Mouse (Mus musculus) lung, postnatal 0 days (tissue): ENCODE data around the gene Entpd7. TPM values are rescaled to one million over a fixed set of nuclear protein-coding genes. Genes with fewer than 3 reads are reported as not detected.
A peak's percentile ranks its signal among the peaks of the same experiment; 100 is the strongest.

Experiments used
- ATAC-seq: fragments of 200-750 bp; cut with Nextera tagmentation; 2 replicates; pipeline ENCODE4 v1.8.0; 2017; ENCODE audit warnings: moderate library complexity
- DNase-seq: peaks from one replicate; pipeline ENCODE4 v3.0.0-alpha.2; 2016; ENCODE audit warnings: low spot score
- H3K27ac ChIP-seq: fragments of 300-500 bp; sonication (generic); 2 replicates; pipeline ENCODE4 v1.5.1; 2014; ENCODE audit warnings: antibody characterized with exemption, mild to moderate bottlenecking, low read length, mixed read lengths
- H3K27me3 ChIP-seq: fragments of 300-500 bp; sonication (generic); replicated peaks from 2 replicates; pipeline ENCODE4 v1.6.1; 2014; ENCODE audit warnings: low read length, mixed read lengths; ENCODE audit not compliant: insufficient read depth
- H3K36me3 ChIP-seq: fragments of 300-500 bp; sonication (generic); 2 replicates; pipeline ENCODE4 v1.6.1; 2014; ENCODE audit warnings: low read length, mixed read lengths; ENCODE audit not compliant: insufficient read depth
- H3K4me1 ChIP-seq: fragments of 300-500 bp; sonication (generic); 2 replicates; pipeline ENCODE4 v1.6.1; 2014; ENCODE audit warnings: antibody characterized with exemption, low read depth, low read length, mixed read lengths; ENCODE audit not compliant: insufficient read depth
- H3K4me2 ChIP-seq: fragments of 300-500 bp; sonication (generic); replicated peaks from 2 replicates; pipeline ENCODE4 v1.6.1; 2014; ENCODE audit warnings: low read depth, mild to moderate bottlenecking, low read length, moderate library complexity, mixed read lengths
- H3K4me3 ChIP-seq: fragments of 300-500 bp; sonication (generic); 2 replicates; pipeline ENCODE4 v1.5.1; 2014; ENCODE audit warnings: low read depth, low read length
- H3K9ac ChIP-seq: fragments of 300-500 bp; sonication (generic); replicated peaks from 2 replicates; pipeline ENCODE4 v1.6.1; 2014; ENCODE audit warnings: low read depth, mild to moderate bottlenecking
- H3K9me3 ChIP-seq: fragments of 300-500 bp; sonication (generic); 2 replicates; pipeline ENCODE4 v1.6.1; 2016; ENCODE audit warnings: low read length, mixed read lengths
- CTCF ChIP-seq: IDR thresholded peaks from 2 replicates; pipeline ENCODE4 v1.5.1; 2016; ENCODE audit warnings: antibody characterized with exemption, mild to moderate bottlenecking
- EP300 ChIP-seq: IDR thresholded peaks from 2 replicates; pipeline ENCODE4 v1.6.1; 2016; ENCODE audit warnings: antibody characterized with exemption, mild to moderate bottlenecking, control low read depth
- WGBS: fragments of 180-500 bp; shearing (Covaris S2); extraction: QIAGEN DNeasy Blood & Tissue Kit; methylation state at CpG from one replicate; pipeline ENCODE4 v1.1.7; 2014; 5-methylcytosine and 5-hydroxymethylcytosine counted together
- polyA plus RNA-seq: library from polyadenylated mRNA; unstranded; fragments of >200 nt; fragmentation: Nextera tagmentation; extraction: Ambion mirVana; gene quantifications from 2 replicates; pipeline ENCODE4 v1.2.1, GENCODE M21; 2015

The Entpd7 gene
- polyA plus RNA-seq, 1 experiment from 2014 or later: 6.1 TPM

- WGBS: 80% methylated on average over 6 of the region's 6 CpGs
- TF ChIP-seq EP300 (no peak), CTCF (no peak)
- Histone ChIP-seq H3K27me3 (no peaks in the 10 kb centered on the region), H3K4me1 (no peaks in the 10 kb centered on the region), H3K27ac (no peak overlapping the region), H3K9me3 (no peaks in the 10 kb centered on the region), H3K9ac (no peak overlapping the region), H3K4me3 (no peak overlapping the region), H3K36me3 (peaks cover under 1% of the 10 kb centered on the region; the same call in 1 of the 2 replicates), H3K4me2 (no peak overlapping the region)
- DNase-seq: no peak
- ATAC-seq: no peak
Measured at GRCm38 (mm10) chr19:43699763-43700155, 10.3 kb downstream of the Entpd7 start.

- no peak for DNase-seq
- no peak for ATAC-seq
- Histone ChIP-seq H3K4me1 (no peaks in the 10 kb centered on the region), H3K27me3 (no peaks in the 10 kb centered on the region), H3K36me3 (peaks cover 4% of the 10 kb centered on the region; the same call in 1 of the 2 replicates), H3K27ac (no peak overlapping the region), H3K4me3 (no peak overlapping the region), H3K4me2 (no peak overlapping the region), H3K9me3 (no peaks in the 10 kb centered on the region), H3K9ac (no peak overlapping the region)
- no peak for TF ChIP-seq CTCF
- TF ChIP-seq EP300: no peak
- WGBS: 65% methylated on average over 11 of the region's 11 CpGs
Measured at GRCm38 (mm10) chr19:43704211-43704610, 14.7 kb downstream of the Entpd7 start.

- WGBS: 90% methylated on average over 17 of the region's 17 CpGs
- no peaks in the 10 kb centered on the region for H3K4me1 ChIP-seq
- no peak for ATAC-seq
- no peaks in the 10 kb centered on the region for H3K27me3 ChIP-seq
- H3K9me3 ChIP-seq: no peaks in the 10 kb centered on the region
- peaks cover 4% of the 10 kb centered on the region; the same call in 1 of the 2 replicates for H3K36me3 ChIP-seq
- no peak overlapping the region for H3K9ac ChIP-seq
- no peak overlapping the region for H3K27ac ChIP-seq
- no peak overlapping the region for H3K4me3 ChIP-seq
- no peak for DNase-seq
- no peak for TF ChIP-seq CTCF
- no peak for TF ChIP-seq EP300
- no peak overlapping the region for H3K4me2 ChIP-seq
Measured at GRCm38 (mm10) chr19:43704787-43705497, 15.5 kb downstream of the Entpd7 start.

GRCm38 (mm10) chr19:43708206-43708605 lies 18.7 kb downstream of the Entpd7 start:
- WGBS: 55% methylated on average over 7 of the region's 7 CpGs
- peaks cover 4% of the 10 kb centered on the region; the same call in 1 of the 2 replicates for H3K36me3 ChIP-seq
- H3K4me2 ChIP-seq: no peak overlapping the region
- H3K4me3 ChIP-seq: no peak overlapping the region
- no peaks in the 10 kb centered on the region for H3K9me3 ChIP-seq
- H3K4me1 ChIP-seq: no peaks in the 10 kb centered on the region
- ATAC-seq (peak; percentile 87), DNase-seq (peak; percentile 67)
- no peak overlapping the region for H3K9ac ChIP-seq
- no peak overlapping the region for H3K27ac ChIP-seq
- TF ChIP-seq EP300: no peak
- no peak for TF ChIP-seq CTCF
- H3K27me3 ChIP-seq: no peaks in the 10 kb centered on the region

- no peaks in the 10 kb centered on the region for H3K9me3 ChIP-seq
- H3K27me3 ChIP-seq: no peaks in the 10 kb centered on the region
- no peak overlapping the region for H3K27ac ChIP-seq
- DNase-seq (no peak), ATAC-seq (no peak)
- no peak overlapping the region for H3K4me3 ChIP-seq
- WGBS: 87% methylated on average over 8 of the region's 8 CpGs
- TF ChIP-seq CTCF: no peak
- TF ChIP-seq EP300: no peak
- no peak overlapping the region for H3K4me2 ChIP-seq
- H3K4me1 ChIP-seq: no peaks in the 10 kb centered on the region
- H3K36me3 ChIP-seq: peaks cover 4% of the 10 kb centered on the region; the same call in 1 of the 2 replicates
- no peak overlapping the region for H3K9ac ChIP-seq
Measured at GRCm38 (mm10) chr19:43709317-43709716, 19.8 kb downstream of the Entpd7 start.

- no peaks in the 10 kb centered on the region for H3K36me3 ChIP-seq
- no peaks in the 10 kb centered on the region for H3K27me3 ChIP-seq
- H3K9me3 ChIP-seq: no peaks in the 10 kb centered on the region
- H3K4me3 ChIP-seq: no peak overlapping the region
- WGBS: 54% methylated on average over 22 of the region's 22 CpGs
- TF ChIP-seq EP300 (no peak), CTCF (no peak)
- DNase-seq (peak; percentile 28), ATAC-seq (no peak)
- H3K9ac ChIP-seq: no peak overlapping the region
- no peak overlapping the region for H3K27ac ChIP-seq
- H3K4me2 ChIP-seq: no peak overlapping the region
- no peaks in the 10 kb centered on the region for H3K4me1 ChIP-seq
Measured at GRCm38 (mm10) chr19:43711159-43711916, 21.9 kb downstream of the Entpd7 start.
